ENCODE assay signal across 8 mouse cellular contexts in the genomic region with DNA sequence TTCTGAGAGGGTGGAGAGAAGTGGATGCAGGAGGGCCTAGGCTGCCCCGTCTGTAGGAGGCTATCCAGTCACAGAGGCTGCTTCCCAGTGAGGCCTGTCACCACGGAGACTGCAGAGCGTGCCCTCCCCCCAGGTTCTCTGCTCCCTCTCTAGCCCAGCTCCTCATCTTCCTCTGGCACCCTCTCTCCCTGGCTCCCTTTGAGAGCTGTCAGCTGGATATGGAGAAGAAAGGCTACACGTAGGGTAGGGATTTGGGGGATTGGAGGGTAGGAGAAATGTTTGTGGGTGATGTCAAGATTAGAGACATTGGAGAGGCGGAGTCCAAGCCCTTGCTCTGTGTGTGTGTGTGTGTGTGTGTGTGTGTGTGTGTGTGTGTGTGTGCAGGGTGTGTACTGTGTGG. TPM values are rescaled to one million over a fixed set of nuclear protein-coding genes. Genes with fewer than 3 reads are reported as not detected.
DNase-seq lines count a peak whose midpoint lies in the region; ATAC-seq and TF ChIP-seq lines count a peak whose summit lies in the region.

No protein-coding gene starts in this region.

- peak overlapping the region; percentile 79; the same call in 1 of the 2 replicates for H3K4me3 ChIP-seq in lung, embryonic 15.5 days
- peak overlapping the region; percentile 71 for H3K4me3 ChIP-seq in hindbrain, embryonic 14.5 days (replicated peaks; ENCODE audit: low read length)
- H3K4me3 ChIP-seq in midbrain, postnatal 0 days (ENCODE audit: low read depth, low read length) = peak overlapping the region; percentile 70

- no peak for ATAC-seq in lung, embryonic 15.5 days (ENCODE audit: borderline replicate concordance, extremely low read depth, low FRiP score, low TSS enrichment)
- ATAC-seq in hindbrain, embryonic 14.5 days (ENCODE audit: low FRiP score) = no peak
- no peak for ATAC-seq in midbrain, postnatal 0 days (ENCODE audit: low FRiP score)

- peaks cover 2% of the 10 kb centered on the region; the same call in 1 of the 2 replicates for H3K36me3 ChIP-seq in lung, embryonic 15.5 days
- H3K36me3 ChIP-seq in hindbrain, embryonic 14.5 days (replicated peaks; ENCODE audit: control insufficient read depth, insufficient read depth) = peaks cover 9% of the 10 kb centered on the region
- peaks cover 9% of the 10 kb centered on the region; the same call in 1 of the 2 replicates for H3K36me3 ChIP-seq in midbrain, postnatal 0 days (ENCODE audit: insufficient read depth, low read length)

- WGBS in lung, embryonic 15.5 days = 43% methylated on average over 5 of the region's 5 CpGs
- 32% methylated on average over 5 of the region's 5 CpGs for WGBS in hindbrain, embryonic 14.5 days
- 25% methylated on average over 4 of the region's 5 CpGs for WGBS in midbrain, postnatal 0 days

- no peaks in the 10 kb centered on the region for H3K9me3 ChIP-seq in lung, embryonic 15.5 days
- no peaks in the 10 kb centered on the region for H3K9me3 ChIP-seq in hindbrain, embryonic 14.5 days (ENCODE audit: control insufficient read depth, low read length)
- H3K9me3 ChIP-seq in midbrain, postnatal 0 days (ENCODE audit: low read length) = no peaks in the 10 kb centered on the region

- TF ChIP-seq CTCF in midbrain, postnatal 0 days (IDR thresholded peaks at IDR 0.05) = no peak

- peak overlapping the region; percentile 98 for H3K4me2 ChIP-seq in lung, embryonic 15.5 days
- H3K4me2 ChIP-seq in hindbrain, embryonic 14.5 days (replicated peaks) = peak overlapping the region; percentile 93
- peak overlapping the region; percentile 86 for H3K4me2 ChIP-seq in midbrain, postnatal 0 days (ENCODE audit: low read depth, low read length, poor library complexity, severe bottlenecking)

- H3K9ac ChIP-seq in lung, embryonic 15.5 days = no peak overlapping the region; the same call in 1 of the 2 replicates
- peak overlapping the region; percentile 85 for H3K9ac ChIP-seq in hindbrain, embryonic 14.5 days
- peak overlapping the region; percentile 89 for H3K9ac ChIP-seq in midbrain, postnatal 0 days (replicated peaks; ENCODE audit: low read length, poor library complexity, severe bottlenecking)

- DNase-seq in embryo, embryonic 11 days = peak; percentile 9
- DNase-seq in embryo, embryonic 9.5 days (ENCODE audit: extremely low spot score) = no peak
- no peak for DNase-seq in lung, postnatal 14 days
- DNase-seq in hindbrain, embryonic 14.5 days (ENCODE audit: low spot score) = no peak
- DNase-seq in midbrain, postnatal 0 days (ENCODE audit: low spot score) = no peak
- DNase-seq in gastrocnemius, postnatal 10 days = no peak
- no peak for DNase-seq in adrenal gland, adult 8-10 months

- H3K4me1 ChIP-seq in lung, embryonic 15.5 days = peaks cover 76% of the 10 kb centered on the region
- H3K4me1 ChIP-seq in hindbrain, embryonic 14.5 days (replicated peaks; ENCODE audit: control insufficient read depth, insufficient read depth, low read length) = peaks cover 77% of the 10 kb centered on the region
- peaks cover 60% of the 10 kb centered on the region for H3K4me1 ChIP-seq in midbrain, postnatal 0 days (ENCODE audit: insufficient read depth, low read length)

- 0 out of 2 replicates have a peak, but pooled peaks cover 4% of the 10 kb centered on the region for H3K27me3 ChIP-seq in lung, embryonic 15.5 days
- H3K27me3 ChIP-seq in hindbrain, embryonic 14.5 days (ENCODE audit: control insufficient read depth, insufficient read depth, low read length) = no peaks in the 10 kb centered on the region
- no peaks in the 10 kb centered on the region for H3K27me3 ChIP-seq in midbrain, postnatal 0 days (ENCODE audit: insufficient read depth, low read length)

- peak overlapping the region; percentile 75; the same call in 1 of the 2 replicates for H3K27ac ChIP-seq in lung, embryonic 15.5 days
- 0 out of 2 replicates have a peak overlapping the region, but pooled peaks have one; percentile 89 for H3K27ac ChIP-seq in hindbrain, embryonic 14.5 days
- peak overlapping the region; percentile 93 for H3K27ac ChIP-seq in midbrain, postnatal 0 days (ENCODE audit: low read depth, low read length)

RNA-seq across cellular contexts. Expression of a gene that starts 8.8 kb away (rescaled TPM):
- 1.5 and 2.1 TPM in 2 replicates for polyA plus RNA-seq in lung, embryonic 15.5 days (2015; fragmentation: Nextera tagmentation; extraction: Ambion mirVana)
- polyA plus RNA-seq in hindbrain, embryonic 14.5 days (2014; fragmentation: Nextera tagmentation; extraction: Ambion mirVana) = 4.3 and 5.0 TPM in 2 replicates
- total RNA-seq in midbrain, postnatal 0 days (2014; rRNA removed) = 77.0 and 90.3 TPM in 2 replicates
- polyA plus RNA-seq in midbrain, postnatal 0 days (2015; fragmentation: Nextera tagmentation; extraction: Ambion mirVana) = 3.6 and 6.1 TPM in 2 replicates
- 10 to 100 TPM in 1 of 2 experiments, 1 to 10 TPM in 1; 8.2 to 11.8 TPM for total RNA-seq in gastrocnemius, postnatal 10 days (2021)
- 10 to 100 TPM; 19.7 to 36.9 (median 26.9) TPM for total RNA-seq in adrenal gland, adult 8-10 months (2022)

RNA-seq across cellular contexts. Expression of a gene that starts 10.5 kb away (rescaled TPM):
- 182 and 184 TPM in 2 replicates for polyA plus RNA-seq in lung, embryonic 15.5 days (2015; fragmentation: Nextera tagmentation; extraction: Ambion mirVana)
- polyA plus RNA-seq in hindbrain, embryonic 14.5 days (2014; fragmentation: Nextera tagmentation; extraction: Ambion mirVana) = 112 and 113 TPM in 2 replicates
- 49.6 and 55.6 TPM in 2 replicates for total RNA-seq in midbrain, postnatal 0 days (2014; rRNA removed)
- polyA plus RNA-seq in midbrain, postnatal 0 days (2015; fragmentation: Nextera tagmentation; extraction: Ambion mirVana) = 136 and 143 TPM in 2 replicates
- 10 to 100 TPM; 87.9 to 91.1 TPM for total RNA-seq in gastrocnemius, postnatal 10 days (2021)
- 100 to 1,000 TPM; 151 to 162 (median 155) TPM for total RNA-seq in adrenal gland, adult 8-10 months (2022)

RNA-seq across cellular contexts. Expression of a gene that starts 17.0 kb away (rescaled TPM):
- 7.6 and 8.7 TPM in 2 replicates for polyA plus RNA-seq in lung, embryonic 15.5 days (2015; fragmentation: Nextera tagmentation; extraction: Ambion mirVana)
- 20.6 and 23.3 TPM in 2 replicates for polyA plus RNA-seq in hindbrain, embryonic 14.5 days (2014; fragmentation: Nextera tagmentation; extraction: Ambion mirVana)
- 48.7 and 53.5 TPM in 2 replicates for total RNA-seq in midbrain, postnatal 0 days (2014; rRNA removed)
- polyA plus RNA-seq in midbrain, postnatal 0 days (2015; fragmentation: Nextera tagmentation; extraction: Ambion mirVana) = 32.8 and 35.8 TPM in 2 replicates
- 1 to 10 TPM; 5.1 to 8.1 TPM for total RNA-seq in gastrocnemius, postnatal 10 days (2021)
- 10 to 100 TPM; 46.9 to 60.1 (median 53.5) TPM for total RNA-seq in adrenal gland, adult 8-10 months (2022)

RNA-seq across cellular contexts. Expression of a gene that starts 23.1 kb away (rescaled TPM):
- polyA plus RNA-seq in lung, embryonic 15.5 days (2015; fragmentation: Nextera tagmentation; extraction: Ambion mirVana) = 16.3 and 16.9 TPM in 2 replicates
- polyA plus RNA-seq in hindbrain, embryonic 14.5 days (2014; fragmentation: Nextera tagmentation; extraction: Ambion mirVana) = 9.7 and 11.1 TPM in 2 replicates
- 16.1 and 19.4 TPM in 2 replicates for total RNA-seq in midbrain, postnatal 0 days (2014; rRNA removed)
- 6.6 and 6.7 TPM in 2 replicates for polyA plus RNA-seq in midbrain, postnatal 0 days (2015; fragmentation: Nextera tagmentation; extraction: Ambion mirVana)
- total RNA-seq in gastrocnemius, postnatal 10 days (2021) = 1 to 10 TPM; 2.7 to 3.9 TPM
- total RNA-seq in adrenal gland, adult 8-10 months (2022) = 10 to 100 TPM in 1 of 4 experiments, 1 to 10 TPM in 3; 6.6 to 10.1 (median 9.0) TPM

RNA-seq across cellular contexts. Expression of a gene that starts 33.0 kb away (rescaled TPM):
- polyA plus RNA-seq in lung, embryonic 15.5 days (2015; fragmentation: Nextera tagmentation; extraction: Ambion mirVana) = 8.0 and 9.8 TPM in 2 replicates
- polyA plus RNA-seq in hindbrain, embryonic 14.5 days (2014; fragmentation: Nextera tagmentation; extraction: Ambion mirVana) = 0.90 and 2.1 TPM in 2 replicates
- 1.9 and 4.7 TPM in 2 replicates for total RNA-seq in midbrain, postnatal 0 days (2014; rRNA removed)
- 1.6 and 1.9 TPM in 2 replicates for polyA plus RNA-seq in midbrain, postnatal 0 days (2015; fragmentation: Nextera tagmentation; extraction: Ambion mirVana)
- 1 to 10 TPM; 2.5 to 4.1 TPM for total RNA-seq in gastrocnemius, postnatal 10 days (2021)
- 1 to 10 TPM; 1.0 to 3.2 (median 1.6) TPM for total RNA-seq in adrenal gland, adult 8-10 months (2022)
